Mouse (Mus musculus) kidney, embryonic 14.5 days (tissue): ENCODE data around the gene Cnst. TPM values are rescaled to one million over a fixed set of nuclear protein-coding genes. Genes with fewer than 3 reads are reported as not detected.

Experiments
- ATAC-seq: fragments of 200-750 bp; cut with Nextera tagmentation; 2 replicates; pipeline ENCODE4 v1.8.0; 2017; ENCODE audit warnings: moderate number of reproducible peaks, mild to moderate bottlenecking, moderate TSS enrichment, moderate library complexity; ENCODE audit not compliant: low FRiP score, low TSS enrichment
- H3K27ac ChIP-seq: fragments of 300-500 bp; sonication (generic); 2 replicates; pipeline ENCODE4 v1.5.1; 2014; ENCODE audit warnings: low read depth, mild to moderate bottlenecking, low read length, moderate library complexity, mixed read lengths
- H3K27me3 ChIP-seq: fragments of 300-500 bp; sonication (generic); 2 replicates; pipeline ENCODE4 v1.6.1; 2014; ENCODE audit warnings: mild to moderate bottlenecking, low read length; ENCODE audit not compliant: control insufficient read depth, insufficient read depth
- H3K36me3 ChIP-seq: fragments of 300-500 bp; sonication (generic); 2 replicates; pipeline ENCODE4 v1.6.1; 2014; ENCODE audit warnings: low read length, mixed read lengths; ENCODE audit not compliant: control insufficient read depth, insufficient read depth
- H3K4me1 ChIP-seq: fragments of 300-500 bp; sonication (generic); 2 replicates; pipeline ENCODE4 v1.6.1; 2014; ENCODE audit warnings: low read length, mixed read lengths; ENCODE audit not compliant: control insufficient read depth, insufficient read depth
- H3K4me2 ChIP-seq: fragments of 300-500 bp; sonication (generic); replicated peaks from 2 replicates; pipeline ENCODE4 v1.6.1; 2014; ENCODE audit warnings: low read depth, mild to moderate bottlenecking, low read length
- H3K4me3 ChIP-seq: fragments of 300-500 bp; sonication (generic); 2 replicates; pipeline ENCODE4 v1.5.1; 2014; ENCODE audit warnings: mild to moderate bottlenecking, low read length
- H3K9ac ChIP-seq: fragments of 300-500 bp; sonication (generic); 2 replicates; pipeline ENCODE4 v1.6.1; 2014; ENCODE audit warnings: low read depth, mild to moderate bottlenecking, low read length, moderate library complexity
- H3K9me3 ChIP-seq: fragments of 300-500 bp; sonication (generic); 2 replicates; pipeline ENCODE4 v1.6.1; 2016; ENCODE audit warnings: low read length; ENCODE audit not compliant: control insufficient read depth
- WGBS: fragments of 180-500 bp; shearing (Covaris S2); extraction: QIAGEN DNeasy Blood & Tissue Kit; methylation state at CpG from one replicate; pipeline ENCODE4 v1.1.7; 2014; 5-methylcytosine and 5-hydroxymethylcytosine counted together
- polyA plus RNA-seq: library from polyadenylated mRNA; unstranded; fragments of >200 nt; fragmentation: Nextera tagmentation; extraction: Ambion mirVana; gene quantifications from 2 replicates; pipeline ENCODE4 v1.2.1, GENCODE M21; 2014

The Cnst gene
- polyA plus RNA-seq, 1 experiment from 2014 or later = 14.1 TPM

GRCm38 (mm10) chr1:179517713-179518465 is 28.3 kb upstream of the Cnst start, which contains the start of gene Smyd3:
TSS of gene Smyd3 (minus strand) at chr1:179518041.
- H3K4me1 ChIP-seq = 0 out of 2 replicates have a peak, but pooled peaks cover 4% of the 10 kb centered on the region
- peak within 1 kb of the TSS; percentile 95 for H3K4me2 ChIP-seq
- H3K4me3 ChIP-seq = peak within 1 kb of the TSS; percentile 80
- H3K27me3 ChIP-seq = no peaks in the 10 kb centered on the region
- H3K36me3 ChIP-seq = no peaks in the 10 kb centered on the region
- peak within 1 kb of the TSS; percentile 67 for H3K9ac ChIP-seq
- peak; percentile 85 for ATAC-seq
- 7% methylated on average over 39 of the region's 39 CpGs for WGBS
- H3K9me3 ChIP-seq = no peaks in the 10 kb centered on the region
- H3K27ac ChIP-seq = no peak within 1 kb of the TSS

GRCm38 (mm10) chr1:179519901-179520300 is 26.3 kb upstream of the Cnst start:
- ATAC-seq = no peak
- 81% methylated on average over 3 of the region's 3 CpGs for WGBS
- Histone ChIP-seq H3K4me2 (no peak overlapping the region), H3K9ac (no peak overlapping the region), H3K36me3 (no peaks in the 10 kb centered on the region), H3K4me1 (0 out of 2 replicates have a peak, but pooled peaks cover 4% of the 10 kb centered on the region), H3K9me3 (no peaks in the 10 kb centered on the region), H3K4me3 (no peak overlapping the region), H3K27ac (no peak overlapping the region), H3K27me3 (no peaks in the 10 kb centered on the region)

- Histone ChIP-seq H3K27me3 (no peaks in the 10 kb centered on the region), H3K4me3 (no peak overlapping the region), H3K9ac (no peak overlapping the region), H3K4me1 (no peaks in the 10 kb centered on the region), H3K4me2 (no peak overlapping the region), H3K36me3 (peaks cover 16% of the 10 kb centered on the region; the same call in 1 of the 2 replicates), H3K9me3 (no peaks in the 10 kb centered on the region), H3K27ac (no peak overlapping the region)
- no peak for ATAC-seq
- WGBS = 95% methylated on average over 3 of the region's 3 CpGs
These were observed 7.1 kb upstream of the Cnst start for GRCm38 (mm10) chr1:179539054-179539453.

- WGBS = 72% methylated on average over 3 of the region's 3 CpGs
- Histone ChIP-seq H3K9me3 (no peaks in the 10 kb centered on the region), H3K27me3 (no peaks in the 10 kb centered on the region), H3K4me3 (no peak overlapping the region), H3K4me1 (0 out of 2 replicates have a peak, but pooled peaks cover 3% of the 10 kb centered on the region), H3K36me3 (peaks cover 14% of the 10 kb centered on the region; the same call in 1 of the 2 replicates), H3K4me2 (no peak overlapping the region), H3K27ac (no peak overlapping the region), H3K9ac (no peak overlapping the region)
- no peak for ATAC-seq
These were observed 6.3 kb upstream of the Cnst start for GRCm38 (mm10) chr1:179539887-179540286.

- no peaks in the 10 kb centered on the region for H3K9me3 ChIP-seq
- no peak overlapping the region for H3K4me3 ChIP-seq
- peaks cover 14% of the 10 kb centered on the region; the same call in 1 of the 2 replicates for H3K36me3 ChIP-seq
- WGBS = 60% methylated on average over 3 of the region's 3 CpGs
- 0 out of 2 replicates have a peak, but pooled peaks cover 3% of the 10 kb centered on the region for H3K4me1 ChIP-seq
- H3K4me2 ChIP-seq = no peak overlapping the region
- no peak for ATAC-seq
- no peak overlapping the region for H3K27ac ChIP-seq
- no peak overlapping the region for H3K9ac ChIP-seq
- H3K27me3 ChIP-seq = no peaks in the 10 kb centered on the region
These were observed 4.7 kb upstream of the Cnst start for GRCm38 (mm10) chr1:179541502-179541901.

GRCm38 (mm10) chr1:179546551-179546917 is 364 bp downstream of the Cnst start:
- Histone ChIP-seq H3K27ac (peak overlapping the region; percentile 87; the same call in 1 of the 2 replicates), H3K36me3 (peaks cover 5% of the 10 kb centered on the region; the same call in 1 of the 2 replicates), H3K4me1 (0 out of 2 replicates have a peak, but pooled peaks cover 7% of the 10 kb centered on the region), H3K9ac (peak overlapping the region; percentile 76), H3K9me3 (no peaks in the 10 kb centered on the region), H3K4me3 (peak overlapping the region; percentile 75), H3K4me2 (peak overlapping the region; percentile 48), H3K27me3 (no peaks in the 10 kb centered on the region)
- WGBS = under 1% methylated on average over 34 of the region's 44 CpGs
- ATAC-seq = peak; percentile 86

GRCm38 (mm10) chr1:179547176-179547575 is 1.0 kb downstream of the Cnst start:
- WGBS = 14% methylated on average over 5 of the region's 5 CpGs
- no peak for ATAC-seq
- Histone ChIP-seq H3K9me3 (no peaks in the 10 kb centered on the region), H3K27ac (no peak overlapping the region), H3K27me3 (no peaks in the 10 kb centered on the region), H3K4me3 (peak overlapping the region; percentile 75), H3K36me3 (0 out of 2 replicates have a peak, but pooled peaks cover 5% of the 10 kb centered on the region), H3K4me2 (peak overlapping the region; percentile 48), H3K9ac (peak overlapping the region; percentile 76), H3K4me1 (0 out of 2 replicates have a peak, but pooled peaks cover 7% of the 10 kb centered on the region)

GRCm38 (mm10) chr1:179548220-179548619 is 2.0 kb downstream of the Cnst start:
- 0 out of 2 replicates have a peak, but pooled peaks cover 3% of the 10 kb centered on the region for H3K36me3 ChIP-seq
- 54% methylated on average over 11 of the region's 11 CpGs for WGBS
- ATAC-seq = no peak
- H3K27me3 ChIP-seq = no peaks in the 10 kb centered on the region
- no peak overlapping the region for H3K9ac ChIP-seq
- H3K4me2 ChIP-seq = no peak overlapping the region
- H3K9me3 ChIP-seq = no peaks in the 10 kb centered on the region
- 0 out of 2 replicates have a peak, but pooled peaks cover 7% of the 10 kb centered on the region for H3K4me1 ChIP-seq
- H3K4me3 ChIP-seq = no peak overlapping the region
- no peak overlapping the region for H3K27ac ChIP-seq
